Mouse (Mus musculus): ENCODE results near the gene Gm15319. TPM values are rescaled to one million over a fixed set of nuclear protein-coding genes. Genes with fewer than 3 reads are reported as not detected.
"Not testable (repeated sequence)": the region's sequence is repeated elsewhere in the genome, so short reads cannot be mapped to it uniquely, and the experiment has no call there.

The Gm15319 gene
- polyA plus RNA-seq, 1 experiment from 2014 or later: not detected

- in situ Hi-C loops (cut with MboI; ENCODE audit: low pct_unique_long_range_greater_than_20kb); CTCF ChIA-PET; H3K27me3 ChIP-seq; DNase-seq (ENCODE audit: low read depth, low spot score); ATAC-seq; POLR2A ChIA-PET: not testable (repeated sequence)
These were observed 15.3 kb upstream of the Gm15319 start for GRCm38 (mm10) chr8:20378353-20378752.

GRCm38 (mm10) chr8:20375698-20376097 lies 12.7 kb upstream of the Gm15319 start:
- ATAC-seq; in situ Hi-C loops (cut with MboI; ENCODE audit: low pct_unique_long_range_greater_than_20kb); H3K27me3 ChIP-seq; POLR2A ChIA-PET; CTCF ChIA-PET; DNase-seq (ENCODE audit: low read depth, low spot score): not testable (repeated sequence)

- DNase-seq (ENCODE audit: low read depth, low spot score); CTCF ChIA-PET; POLR2A ChIA-PET; H3K27me3 ChIP-seq; in situ Hi-C loops (cut with MboI; ENCODE audit: low pct_unique_long_range_greater_than_20kb); ATAC-seq: not testable (repeated sequence)
These were observed 6.6 kb downstream of the Gm15319 start for GRCm38 (mm10) chr8:20356386-20356785.

GRCm38 (mm10) chr8:20353579-20353978 lies 9.4 kb downstream of the Gm15319 start:
- ATAC-seq; in situ Hi-C loops (cut with MboI; ENCODE audit: low pct_unique_long_range_greater_than_20kb); DNase-seq (ENCODE audit: low read depth, low spot score); CTCF ChIA-PET; H3K27me3 ChIP-seq; POLR2A ChIA-PET: not testable (repeated sequence)

- H3K27me3 ChIP-seq; CTCF ChIA-PET; ATAC-seq; in situ Hi-C loops (cut with MboI; ENCODE audit: low pct_unique_long_range_greater_than_20kb); POLR2A ChIA-PET; DNase-seq (ENCODE audit: low read depth, low spot score): not testable (repeated sequence)
These were observed 60.3 kb downstream of the Gm15319 start for GRCm38 (mm10) chr8:20302759-20303158.

- ATAC-seq; H3K27me3 ChIP-seq; CTCF ChIA-PET; in situ Hi-C loops (cut with MboI; ENCODE audit: low pct_unique_long_range_greater_than_20kb); POLR2A ChIA-PET; DNase-seq (ENCODE audit: low read depth, low spot score): not testable (repeated sequence)
These were observed 63.0 kb downstream of the Gm15319 start for GRCm38 (mm10) chr8:20300042-20300441.

GRCm38 (mm10) chr8:20297939-20298505 lies 65.0 kb downstream of the Gm15319 start:
- DNase-seq (ENCODE audit: low read depth, low spot score); H3K27me3 ChIP-seq; POLR2A ChIA-PET; ATAC-seq; CTCF ChIA-PET; in situ Hi-C loops (cut with MboI; ENCODE audit: low pct_unique_long_range_greater_than_20kb): not testable (repeated sequence)

- POLR2A ChIA-PET; H3K27me3 ChIP-seq; in situ Hi-C loops (cut with MboI; ENCODE audit: low pct_unique_long_range_greater_than_20kb); CTCF ChIA-PET; DNase-seq (ENCODE audit: low read depth, low spot score): not testable (repeated sequence)
- ATAC-seq: peak; percentile 67
These were observed 66.0 kb downstream of the Gm15319 start for GRCm38 (mm10) chr8:20296803-20297702.

GRCm38 (mm10) chr8:20295881-20296280 lies 67.1 kb downstream of the Gm15319 start:
- CTCF ChIA-PET; POLR2A ChIA-PET; ATAC-seq; DNase-seq (ENCODE audit: low read depth, low spot score); in situ Hi-C loops (cut with MboI; ENCODE audit: low pct_unique_long_range_greater_than_20kb); H3K27me3 ChIP-seq: not testable (repeated sequence)

GRCm38 (mm10) chr8:20294826-20295225 lies 68.2 kb downstream of the Gm15319 start:
- POLR2A ChIA-PET; DNase-seq (ENCODE audit: low read depth, low spot score); CTCF ChIA-PET; in situ Hi-C loops (cut with MboI; ENCODE audit: low pct_unique_long_range_greater_than_20kb); H3K27me3 ChIP-seq; ATAC-seq: not testable (repeated sequence)

GRCm38 (mm10) chr8:20293966-20294365 lies 69.0 kb downstream of the Gm15319 start:
- POLR2A ChIA-PET; DNase-seq (ENCODE audit: low read depth, low spot score); H3K27me3 ChIP-seq; ATAC-seq; CTCF ChIA-PET; in situ Hi-C loops (cut with MboI; ENCODE audit: low pct_unique_long_range_greater_than_20kb): not testable (repeated sequence)

- in situ Hi-C loops (cut with MboI; ENCODE audit: low pct_unique_long_range_greater_than_20kb); ATAC-seq; CTCF ChIA-PET; H3K27me3 ChIP-seq; POLR2A ChIA-PET; DNase-seq (ENCODE audit: low read depth, low spot score): not testable (repeated sequence)
These were observed 73.0 kb downstream of the Gm15319 start for GRCm38 (mm10) chr8:20290015-20290414.

GRCm38 (mm10) chr8:20288878-20289277 lies 74.1 kb downstream of the Gm15319 start:
- in situ Hi-C loops (cut with MboI; ENCODE audit: low pct_unique_long_range_greater_than_20kb); ATAC-seq; H3K27me3 ChIP-seq; CTCF ChIA-PET; POLR2A ChIA-PET; DNase-seq (ENCODE audit: low read depth, low spot score): not testable (repeated sequence)

GRCm38 (mm10) chr8:20287706-20288105 lies 75.3 kb downstream of the Gm15319 start:
- ATAC-seq; DNase-seq (ENCODE audit: low read depth, low spot score); POLR2A ChIA-PET; CTCF ChIA-PET; in situ Hi-C loops (cut with MboI; ENCODE audit: low pct_unique_long_range_greater_than_20kb); H3K27me3 ChIP-seq: not testable (repeated sequence)
